Mouse (Mus musculus) embryonic facial prominence, embryonic 10.5 days (tissue): Measurements from ENCODE around the gene Zswim5. TPM values are rescaled to one million over a fixed set of nuclear protein-coding genes. Genes with fewer than 3 reads are reported as not detected.
"Not testable (repeated sequence)": the region's sequence is repeated elsewhere in the genome, so short reads cannot be mapped to it uniquely, and the experiment has no call there.

Source experiments
- DNase-seq: peaks from one replicate; pipeline ENCODE4 v3.0.0-alpha.2; 2017; ENCODE audit warnings: low spot score
- H3K27ac ChIP-seq: fragments of 300-500 bp; sonication (generic); replicated peaks from 2 replicates; pipeline ENCODE4 v1.5.1; 2016; ENCODE audit warnings: mild to moderate bottlenecking
- H3K27me3 ChIP-seq: fragments of 300-500 bp; sonication (generic); replicated peaks from 2 replicates; pipeline ENCODE4 v1.6.1; 2016; ENCODE audit warnings: low read depth, mild to moderate bottlenecking; ENCODE audit not compliant: poor library complexity, severe bottlenecking
- H3K36me3 ChIP-seq: fragments of 300-500 bp; sonication (generic); replicated peaks from 2 replicates; pipeline ENCODE4 v1.6.1; 2016; ENCODE audit warnings: mild to moderate bottlenecking, moderate library complexity
- H3K4me1 ChIP-seq: fragments of 300-500 bp; sonication (generic); 2 replicates; pipeline ENCODE4 v1.6.1; 2016
- H3K4me3 ChIP-seq: fragments of 300-500 bp; sonication (generic); 2 replicates; pipeline ENCODE4 v1.5.1; 2016; ENCODE audit warnings: mild to moderate bottlenecking, moderate library complexity
- H3K9me3 ChIP-seq: fragments of 300-500 bp; sonication (generic); 2 replicates; pipeline ENCODE4 v1.6.1; 2016; ENCODE audit warnings: mild to moderate bottlenecking
- WGBS: fragments of 180-500 bp; shearing (Covaris S2); methylation state at CpG from one replicate; pipeline ENCODE4 v1.1.7; 2016; 5-methylcytosine and 5-hydroxymethylcytosine counted together
- polyA plus RNA-seq: library from polyadenylated mRNA; unstranded; fragments of >200 nt; fragmentation: Nextera tagmentation; extraction: Ambion mirVana; gene quantifications from 2 replicates; pipeline ENCODE4 v1.2.1, GENCODE M21; 2016

Zswim5 gene
- 2.7 and 3.0 TPM in 2 replicates for polyA plus RNA-seq

GRCm38 (mm10) chr4:116876995-116877728 lies at the start of gene Zswim5:
Gene Zswim5 (plus strand): TSS chr4:116877376.
- DNase-seq = peak; percentile 84
- H3K27me3 ChIP-seq = peaks cover 27% of the 10 kb centered on the region
- H3K9me3 ChIP-seq = no peaks in the 10 kb centered on the region
- WGBS = under 1% methylated on average over 104 of the region's 104 CpGs
- peaks cover 20% of the 10 kb centered on the region for H3K4me1 ChIP-seq
- H3K36me3 ChIP-seq = no peaks in the 10 kb centered on the region
- H3K27ac ChIP-seq = peak within 1 kb of the TSS; percentile 90
- H3K4me3 ChIP-seq = peak within 1 kb of the TSS; percentile 81

GRCm38 (mm10) chr4:116827819-116828218 lies 49.4 kb upstream of the Zswim5 start:
- Histone ChIP-seq H3K4me1 (peaks cover 27% of the 10 kb centered on the region), H3K36me3 (no peaks in the 10 kb centered on the region), H3K4me3 (no peak overlapping the region), H3K9me3 (no peaks in the 10 kb centered on the region), H3K27ac (no peak overlapping the region), H3K27me3 (no peaks in the 10 kb centered on the region)
- peak; percentile 50 for DNase-seq
- WGBS = 2% methylated on average over 4 of the region's 4 CpGs

- Histone ChIP-seq H3K36me3 (no peaks in the 10 kb centered on the region), H3K27me3 (no peaks in the 10 kb centered on the region), H3K4me1 (peaks cover 21% of the 10 kb centered on the region), H3K9me3 (no peaks in the 10 kb centered on the region), H3K27ac (peak overlapping the region; percentile 58), H3K4me3 (no peak overlapping the region)
- DNase-seq = no peak
- 64% methylated on average over 6 of the region's 6 CpGs for WGBS
These were observed 47.7 kb upstream of the Zswim5 start for GRCm38 (mm10) chr4:116829364-116830069.

- WGBS = 17% methylated on average over 6 of the region's 6 CpGs
- H3K4me1 ChIP-seq = peaks cover 18% of the 10 kb centered on the region
- peak overlapping the region; percentile 58 for H3K27ac ChIP-seq
- H3K36me3 ChIP-seq = no peaks in the 10 kb centered on the region
- H3K27me3 ChIP-seq = no peaks in the 10 kb centered on the region
- H3K4me3 ChIP-seq = no peak overlapping the region
- no peaks in the 10 kb centered on the region for H3K9me3 ChIP-seq
- DNase-seq = peak; percentile 38
These were observed 47.2 kb upstream of the Zswim5 start for GRCm38 (mm10) chr4:116830070-116830368.

GRCm38 (mm10) chr4:116838999-116839398 lies 38.2 kb upstream of the Zswim5 start:
- Histone ChIP-seq H3K27ac (no peak overlapping the region), H3K4me3 (no peak overlapping the region), H3K4me1 (peaks cover 9% of the 10 kb centered on the region), H3K36me3 (no peaks in the 10 kb centered on the region), H3K27me3 (peaks cover 24% of the 10 kb centered on the region), H3K9me3 (no peaks in the 10 kb centered on the region)
- DNase-seq = no peak
- 18% methylated on average over 2 of the region's 2 CpGs for whole genome bisulfite sequencing

- H3K4me1 ChIP-seq, H3K27ac ChIP-seq, H3K9me3 ChIP-seq, H3K36me3 ChIP-seq: not testable (repeated sequence)
- Histone ChIP-seq H3K4me3 (peak overlapping the region; percentile 37; the same call in 1 of the 2 replicates), H3K27me3 (peaks cover 24% of the 10 kb centered on the region)
- peak; percentile 22 for DNase-seq
- WGBS = 29% methylated on average over 26 of the region's 29 CpGs
These were observed 37.1 kb upstream of the Zswim5 start for GRCm38 (mm10) chr4:116840096-116840495.

GRCm38 (mm10) chr4:116840841-116841240 lies 36.3 kb upstream of the Zswim5 start:
- 86% methylated on average over 6 of the region's 6 CpGs for WGBS

GRCm38 (mm10) chr4:116844324-116844723 lies 32.9 kb upstream of the Zswim5 start:
- WGBS = 96% methylated on average over 3 of the region's 3 CpGs
- Histone ChIP-seq H3K27ac (no peak overlapping the region), H3K36me3 (no peaks in the 10 kb centered on the region), H3K4me3 (no peak overlapping the region), H3K4me1 (peaks cover 3% of the 10 kb centered on the region; the same call in 1 of the 2 replicates), H3K27me3 (peaks cover 14% of the 10 kb centered on the region), H3K9me3 (no peaks in the 10 kb centered on the region)
- DNase-seq = no peak

More at GRCm38 (mm10) chr4:116840841-116841240, 36.3 kb upstream of the Zswim5 start:
- Histone ChIP-seq H3K27me3 (peaks cover 24% of the 10 kb centered on the region), H3K4me1 (peaks cover 9% of the 10 kb centered on the region), H3K36me3 (no peaks in the 10 kb centered on the region), H3K27ac (no peak overlapping the region), H3K9me3 (no peaks in the 10 kb centered on the region), H3K4me3 (no peak overlapping the region)
- no peak for DNase-seq

- no peaks in the 10 kb centered on the region for H3K27me3 ChIP-seq
- no peaks in the 10 kb centered on the region for H3K36me3 ChIP-seq
- no peak for DNase-seq
- H3K27ac ChIP-seq = no peak overlapping the region
- H3K4me3 ChIP-seq = no peak overlapping the region
- no peaks in the 10 kb centered on the region for H3K9me3 ChIP-seq
- peaks cover 13% of the 10 kb centered on the region for H3K4me1 ChIP-seq
- 78% methylated on average over 3 of the region's 3 CpGs for WGBS
These were observed 27.3 kb upstream of the Zswim5 start for GRCm38 (mm10) chr4:116849901-116850300.

- no peak overlapping the region for H3K27ac ChIP-seq
- no peaks in the 10 kb centered on the region for H3K36me3 ChIP-seq
- H3K4me1 ChIP-seq = peaks cover 13% of the 10 kb centered on the region
- no peak for DNase-seq
- 20% methylated on average over 2 of the region's 2 CpGs for WGBS
- H3K27me3 ChIP-seq = 0 out of 2 replicates have a peak, but pooled peaks cover 4% of the 10 kb centered on the region
- H3K9me3 ChIP-seq = 0 out of 2 replicates have a peak, but pooled peaks cover 3% of the 10 kb centered on the region
- no peak overlapping the region for H3K4me3 ChIP-seq
These were observed 22.9 kb upstream of the Zswim5 start for GRCm38 (mm10) chr4:116854286-116854685.

- no peak overlapping the region for H3K27ac ChIP-seq
- peaks cover 13% of the 10 kb centered on the region for H3K4me1 ChIP-seq
- no peaks in the 10 kb centered on the region for H3K36me3 ChIP-seq
- WGBS = 88% methylated on average over 10 of the region's 10 CpGs
- H3K27me3 ChIP-seq = 0 out of 2 replicates have a peak, but pooled peaks cover 4% of the 10 kb centered on the region
- no peak overlapping the region for H3K4me3 ChIP-seq
- no peak for DNase-seq
- 0 out of 2 replicates have a peak, but pooled peaks cover 3% of the 10 kb centered on the region for H3K9me3 ChIP-seq
These were observed 20.0 kb upstream of the Zswim5 start for GRCm38 (mm10) chr4:116857203-116857602.

GRCm38 (mm10) chr4:116859711-116860110 lies 17.5 kb upstream of the Zswim5 start:
- H3K27me3 ChIP-seq = 0 out of 2 replicates have a peak, but pooled peaks cover 4% of the 10 kb centered on the region
- H3K9me3 ChIP-seq = 0 out of 2 replicates have a peak, but pooled peaks cover 3% of the 10 kb centered on the region
- DNase-seq = no peak
- no peaks in the 10 kb centered on the region for H3K36me3 ChIP-seq
- H3K4me1 ChIP-seq = peaks cover 1% of the 10 kb centered on the region
- H3K4me3 ChIP-seq = no peak overlapping the region
- H3K27ac ChIP-seq = no peak overlapping the region
- 71% methylated on average over 5 of the region's 5 CpGs for WGBS

- Histone ChIP-seq H3K27me3 (no peaks in the 10 kb centered on the region), H3K4me1 (no peaks in the 10 kb centered on the region), H3K4me3 (no peak overlapping the region), H3K36me3 (no peaks in the 10 kb centered on the region), H3K9me3 (0 out of 2 replicates have a peak, but pooled peaks cover 3% of the 10 kb centered on the region), H3K27ac (no peak overlapping the region)
- 76% methylated on average over 8 of the region's 8 CpGs for WGBS
- DNase-seq = no peak
These were observed 15.2 kb upstream of the Zswim5 start for GRCm38 (mm10) chr4:116862023-116862422.
